Mouse (Mus musculus) brain, embryonic 14.5 days (tissue): ENCODE measurements at regions not wholly inside any gene's neighbourhood (a gene's known extent, or its start where the extent isn't known, plus 50 kb on each side); places are given as distances from the start of the nearest gene placed in this dataset.

Source experiments
- DNase-seq: peaks from one replicate; pipeline ENCODE4 v3.0.0-alpha.2; 2011; ENCODE audit warnings: low read depth
- CTCF ChIP-seq: fragments of 200-500 bp; IDR thresholded peaks from 2 replicates; pipeline ENCODE4 v1.5.1; 2012; ENCODE audit warnings: inconsistent platforms, mild to moderate bottlenecking, moderate library complexity, borderline replicate concordance; ENCODE audit not compliant: insufficient read depth, insufficient read length; ENCODE audit errors: extremely low read depth
- POLR2A ChIP-seq: fragments of 200-500 bp; IDR thresholded peaks from 2 replicates; pipeline ENCODE4 v1.6.1; 2012; ENCODE audit warnings: mild to moderate bottlenecking, inconsistent platforms, borderline replicate concordance; ENCODE audit not compliant: poor library complexity, insufficient read depth, insufficient read length, severe bottlenecking; ENCODE audit errors: extremely low read depth

- TF ChIP-seq POLR2A: no peak
- peak; percentile 54; the same call in 1 of the 2 replicates for TF ChIP-seq CTCF
- DNase-seq: peak; percentile 15
Observed at GRCm38 (mm10) chr2:117623955-117624354, 281.2 kb upstream of the Rasgrp1 start.

- DNase-seq: peak; percentile 40
Observed at GRCm38 (mm10) chr2:117634906-117635305, 292.1 kb upstream of the Rasgrp1 start.

GRCm38 (mm10) chr2:117637397-117637796 lies 294.6 kb upstream of the Rasgrp1 start:
- DNase-seq: no peak
- no peak for TF ChIP-seq POLR2A
- TF ChIP-seq CTCF: no peak

More at GRCm38 (mm10) chr2:117634906-117635305, 292.1 kb upstream of the Rasgrp1 start:
- no peak for TF ChIP-seq POLR2A

GRCm38 (mm10) chr2:117652101-117652500 lies 309.3 kb upstream of the Rasgrp1 start:
- DNase-seq: no peak
- no peak for TF ChIP-seq CTCF

GRCm38 (mm10) chr2:117652647-117653046 lies 309.8 kb upstream of the Rasgrp1 start:
- TF ChIP-seq CTCF: no peak
- no peak for TF ChIP-seq POLR2A
- DNase-seq: peak; percentile 20

GRCm38 (mm10) chr2:117656546-117657175 lies 313.9 kb upstream of the Rasgrp1 start:
- TF ChIP-seq CTCF (no peak), POLR2A (no peak)
- DNase-seq: no peak

GRCm38 (mm10) chr2:117660217-117660924 lies 317.6 kb upstream of the Rasgrp1 start:
- no peak for DNase-seq
- TF ChIP-seq CTCF (no peak), POLR2A (no peak)

- no peak for DNase-seq
- TF ChIP-seq POLR2A (no peak), CTCF (no peak)
Observed at GRCm38 (mm10) chr2:117662653-117663052, 319.9 kb upstream of the Rasgrp1 start.

GRCm38 (mm10) chr2:117666528-117666927 lies 323.7 kb upstream of the Rasgrp1 start:
- TF ChIP-seq POLR2A (no peak), CTCF (no peak)
- DNase-seq: no peak

- no peak for DNase-seq
Observed at GRCm38 (mm10) chr2:117668137-117668536, 325.3 kb upstream of the Rasgrp1 start.

GRCm38 (mm10) chr2:117674877-117675276 lies 332.1 kb upstream of the Rasgrp1 start:
- no peak for DNase-seq
- TF ChIP-seq POLR2A (no peak), CTCF (no peak)

More at GRCm38 (mm10) chr2:117668137-117668536, 325.3 kb upstream of the Rasgrp1 start:
- TF ChIP-seq CTCF: no peak
- TF ChIP-seq POLR2A: no peak

GRCm38 (mm10) chr2:117678650-117679049 lies 335.8 kb upstream of the Rasgrp1 start:
- DNase-seq: no peak
- TF ChIP-seq CTCF (no peak), POLR2A (no peak)
